Mouse (Mus musculus): ENCODE results near the gene St6galnac4.

St6galnac4 gene

GRCm38 (mm10) chr2:32599409-32599808, 12.5 kb downstream of the St6galnac4 start, which contains the start of gene St6galnac6:
St6galnac6 (plus strand) TSS chr2:32599709.
- no peak for DNase-seq (ENCODE audit: extremely low spot score, low read depth, low spot score)

GRCm38 (mm10) chr2:32601417-32602065, 14.6 kb downstream of the St6galnac4 start:
- DNase-seq (ENCODE audit: extremely low spot score, low read depth, low spot score), result no peak

- no peak for DNase-seq (ENCODE audit: extremely low spot score, low read depth, low spot score)
Measured at GRCm38 (mm10) chr2:32602600-32603054, 15.7 kb downstream of the St6galnac4 start.

GRCm38 (mm10) chr2:32604631-32605030, 17.7 kb downstream of the St6galnac4 start:
- DNase-seq (ENCODE audit: extremely low spot score, low read depth, low spot score), result no peak

- DNase-seq (ENCODE audit: extremely low spot score, low read depth, low spot score), result no peak
Measured at GRCm38 (mm10) chr2:32606161-32607142, 19.6 kb downstream of the St6galnac4 start.

- no peak for DNase-seq (ENCODE audit: extremely low spot score, low read depth, low spot score)
Measured at GRCm38 (mm10) chr2:32607262-32607947, 20.5 kb downstream of the St6galnac4 start.

- DNase-seq (ENCODE audit: extremely low spot score, low read depth, low spot score), result no peak
Measured at GRCm38 (mm10) chr2:32608141-32608777, 21.4 kb downstream of the St6galnac4 start.

GRCm38 (mm10) chr2:32608778-32609435, 22.0 kb downstream of the St6galnac4 start:
- no peak for DNase-seq (ENCODE audit: extremely low spot score, low read depth, low spot score)

- DNase-seq (ENCODE audit: extremely low spot score, low read depth, low spot score), result no peak
Measured at GRCm38 (mm10) chr2:32610610-32611229, 23.8 kb downstream of the St6galnac4 start.

GRCm38 (mm10) chr2:32612274-32612673, 25.4 kb downstream of the St6galnac4 start:
- DNase-seq (ENCODE audit: extremely low spot score, low read depth, low spot score), result no peak

GRCm38 (mm10) chr2:32617109-32617508, 30.2 kb downstream of the St6galnac4 start:
- no peak for DNase-seq (ENCODE audit: extremely low spot score, low read depth, low spot score)

GRCm38 (mm10) chr2:32617601-32618000, 30.7 kb downstream of the St6galnac4 start:
- DNase-seq (ENCODE audit: extremely low spot score, low read depth, low spot score), result no peak

- no peak for DNase-seq (ENCODE audit: extremely low spot score, low read depth, low spot score)
Measured at GRCm38 (mm10) chr2:32618051-32618450, 31.2 kb downstream of the St6galnac4 start.

- no peak for DNase-seq (ENCODE audit: extremely low spot score, low read depth, low spot score)
Measured at GRCm38 (mm10) chr2:32620682-32621516, 34.0 kb downstream of the St6galnac4 start.

- no peak for DNase-seq (ENCODE audit: extremely low spot score, low read depth, low spot score)
Measured at GRCm38 (mm10) chr2:32621517-32621859, 34.6 kb downstream of the St6galnac4 start, which contains the start of gene Ak1. Ak1 (plus strand) TSS chr2:32621758.

GRCm38 (mm10) chr2:32624111-32624748, 37.3 kb downstream of the St6galnac4 start:
- DNase-seq (ENCODE audit: extremely low spot score, low read depth, low spot score), result no peak

- DNase-seq (ENCODE audit: extremely low spot score, low read depth, low spot score), result no peak
Measured at GRCm38 (mm10) chr2:32625212-32625872, 38.4 kb downstream of the St6galnac4 start.

Measured in hindlimb bud, embryonic 11.5 days (tissue).